Mouse (Mus musculus) embryonic fibroblast, embryonic 13.5 days (primary cell): Measurements from ENCODE around the gene Hcrtr2.

ENCODE experiments used
- CTCF ChIP-seq: IDR thresholded peaks from 2 replicates; pipeline ENCODE4 v1.5.1; 2011; ENCODE audit warnings: mild to moderate bottlenecking, control low read depth, low read length, moderate library complexity, borderline replicate concordance; ENCODE audit not compliant: insufficient read depth
- POLR2A ChIP-seq: IDR thresholded peaks from 2 replicates; pipeline ENCODE4 v1.6.1; 2011; ENCODE audit warnings: low read depth, mild to moderate bottlenecking, control low read depth, low read length, moderate library complexity

DNA sequence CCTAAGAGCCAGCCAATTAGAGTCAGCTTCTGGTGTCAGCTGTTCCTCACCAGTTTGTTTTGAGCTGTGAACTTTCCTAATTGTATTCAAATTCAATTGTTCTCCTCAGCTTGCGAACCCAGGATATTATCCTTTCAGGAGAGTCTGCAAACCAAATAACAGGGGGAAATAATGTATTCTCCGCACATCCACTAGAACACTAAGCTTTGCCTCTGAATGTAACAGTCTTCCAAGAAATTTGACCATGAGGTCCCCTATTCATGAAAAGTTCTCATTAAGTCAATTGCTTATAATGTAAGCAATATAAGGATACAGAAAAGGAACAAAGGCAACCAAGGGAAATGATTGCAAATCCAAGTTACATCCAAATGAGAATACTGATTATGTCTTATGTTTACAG is 110.1 kb downstream of the Hcrtr2 start, which contains the start of gene Gfral:
- TF ChIP-seq CTCF (no peak), POLR2A (no peak)
